Mouse (Mus musculus): ENCODE measurements around the gene Msl3l2. TPM values are rescaled to one million over a fixed set of nuclear protein-coding genes. Genes with fewer than 3 reads are reported as not detected.

Gene Msl3l2
- 1 to 10 TPM; 2.8 to 3.8 TPM for total RNA-seq (2021)
- long read RNA-seq, experiment 1, partial matches to known transcripts: 0 of 4 reads
- long read RNA-seq, experiment 1, other reads (novel, unspliced or antisense): 2 of 4 reads
- long read RNA-seq, experiment 2, partial matches to known transcripts: 0 of 5 reads
- long read RNA-seq, experiment 2, other reads (novel, unspliced or antisense): 3 of 5 reads

GRCm38 (mm10) chr10:56106333-56106995, at the start of gene Msl3l2:
Gene Msl3l2 (plus strand): TSS chr10:56106917.
- DNase-seq: peak; percentile 84

DNA sequence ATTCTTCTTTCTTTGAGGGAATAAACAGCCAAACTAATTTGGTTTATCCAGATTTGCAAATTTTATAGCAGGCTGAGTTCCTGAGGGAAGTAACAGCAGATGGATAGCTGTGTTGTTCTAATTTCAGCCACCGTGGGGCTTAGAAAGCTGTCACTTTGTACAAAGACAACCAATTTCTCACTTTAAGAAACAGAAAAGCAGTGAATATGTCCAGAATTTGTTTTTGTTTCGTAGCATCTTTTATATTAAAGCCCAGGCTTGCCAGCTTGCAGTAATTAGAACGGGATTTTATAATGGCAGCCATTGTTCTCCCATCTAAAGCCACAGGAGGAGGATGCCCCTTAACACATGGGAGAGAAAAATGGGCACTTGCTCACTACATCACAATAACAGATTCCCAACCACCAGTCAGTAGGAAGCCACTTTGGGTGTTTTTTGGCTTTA, 47.7 kb upstream of the Msl3l2 start:
- no peak for DNase-seq

DNA sequence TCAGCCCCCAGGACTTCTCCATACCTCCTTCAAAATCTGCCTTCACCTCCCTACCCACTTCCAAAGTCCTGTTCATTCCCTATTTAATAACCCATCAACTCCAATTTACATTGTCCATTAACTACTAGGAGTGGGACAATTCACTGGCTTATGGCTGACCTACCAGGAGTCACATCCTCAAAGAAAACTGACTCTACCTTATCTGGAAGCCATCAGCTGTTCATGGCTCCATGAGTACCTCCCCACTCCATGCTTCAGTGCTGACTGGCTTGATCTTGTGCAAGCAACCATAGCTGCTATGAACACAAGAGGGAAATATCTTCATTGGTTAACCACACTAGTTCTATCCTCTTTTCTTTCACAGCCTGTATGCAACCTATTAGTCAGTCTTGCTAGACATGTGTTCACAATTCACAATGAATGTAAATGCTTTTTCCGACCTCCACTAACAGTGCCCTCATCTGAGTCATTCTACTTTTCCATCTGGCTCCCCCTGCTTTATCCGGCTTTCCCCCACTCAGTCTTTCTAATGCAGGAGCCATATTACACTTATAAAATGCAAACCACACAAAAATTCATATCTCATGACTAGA, 45.4 kb upstream of the Msl3l2 start:
- no peak for DNase-seq

DNA sequence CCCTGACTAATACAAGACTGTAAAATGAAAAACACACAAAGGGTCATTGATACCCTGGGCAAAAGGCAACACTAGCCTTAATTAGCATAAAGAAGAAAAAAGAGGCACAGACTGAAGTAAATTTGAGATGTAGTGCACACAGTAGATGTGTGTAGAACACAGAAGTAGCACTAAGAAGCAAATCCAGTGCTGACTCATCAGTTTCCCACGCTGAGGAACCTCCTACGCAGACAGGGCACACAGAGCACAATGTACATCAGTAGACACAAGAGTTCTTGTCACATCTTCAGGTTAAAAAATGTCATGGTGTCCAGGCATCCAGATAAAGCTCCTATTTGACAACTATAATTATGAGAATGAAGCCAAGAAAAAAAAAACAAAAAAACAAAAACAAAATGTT, 44.0 kb upstream of the Msl3l2 start:
- DNase-seq: no peak

DNA sequence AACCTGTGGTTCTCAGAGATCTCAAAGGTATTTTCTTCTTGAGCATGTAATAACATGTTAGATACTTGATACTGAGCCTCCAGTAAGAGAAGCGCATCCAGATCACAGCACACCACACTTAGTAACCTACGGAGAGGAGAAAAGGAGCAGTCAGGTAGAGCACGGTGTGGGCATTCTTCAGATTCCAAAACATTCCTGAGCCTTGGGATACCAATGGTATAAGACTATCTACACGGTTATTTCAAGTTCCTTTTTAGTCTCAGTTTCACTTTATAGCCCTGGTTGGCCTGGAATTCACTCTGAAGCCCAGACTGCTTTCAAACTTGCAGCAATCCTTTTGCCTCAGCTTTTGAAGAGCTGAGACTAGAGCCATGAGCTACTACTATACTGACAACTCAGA, 17.0 kb upstream of the Msl3l2 start:
- no peak for DNase-seq

- DNase-seq: no peak
These were observed 12.1 kb upstream of the Msl3l2 start for GRCm38 (mm10) chr10:56094586-56094985.

DNA sequence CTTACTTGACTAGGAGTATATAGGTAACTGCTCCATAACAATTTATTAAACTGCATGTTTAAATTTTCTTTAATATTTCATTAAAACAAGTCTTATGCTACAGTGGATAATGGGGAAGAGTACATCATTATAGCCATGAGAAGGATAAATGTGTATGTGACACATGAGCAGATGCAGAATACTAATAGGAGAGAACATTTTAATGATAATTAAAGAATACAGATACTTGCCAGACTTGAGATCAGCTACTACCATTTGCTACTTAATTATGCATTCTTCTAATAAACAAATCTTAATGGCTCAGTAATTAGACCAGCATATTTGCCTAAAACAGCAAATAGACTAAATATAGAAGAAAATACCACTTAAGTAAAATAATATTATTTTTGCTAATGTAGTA, 10.0 kb upstream of the Msl3l2 start:
- DNase-seq: no peak

DNA sequence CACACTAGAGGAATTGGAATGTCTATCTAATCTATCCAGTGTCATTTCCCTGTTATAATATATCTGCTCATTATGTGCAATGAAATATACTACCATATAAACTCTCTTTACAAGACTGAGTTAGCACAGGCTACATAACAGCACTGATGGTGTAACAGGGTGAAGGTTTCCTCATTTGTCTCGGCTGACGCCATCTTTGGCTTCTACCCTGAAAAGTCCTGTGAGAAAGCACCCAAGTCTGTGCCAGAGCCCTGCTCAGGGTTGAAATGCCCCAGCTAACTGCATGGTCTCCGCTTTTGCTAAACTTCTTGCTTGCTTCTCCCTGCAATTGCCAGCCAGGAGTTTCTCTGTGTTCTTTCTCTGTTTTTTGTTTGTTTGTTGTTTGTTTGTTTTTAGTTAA, 7.6 kb upstream of the Msl3l2 start:
- no peak for DNase-seq

DNA sequence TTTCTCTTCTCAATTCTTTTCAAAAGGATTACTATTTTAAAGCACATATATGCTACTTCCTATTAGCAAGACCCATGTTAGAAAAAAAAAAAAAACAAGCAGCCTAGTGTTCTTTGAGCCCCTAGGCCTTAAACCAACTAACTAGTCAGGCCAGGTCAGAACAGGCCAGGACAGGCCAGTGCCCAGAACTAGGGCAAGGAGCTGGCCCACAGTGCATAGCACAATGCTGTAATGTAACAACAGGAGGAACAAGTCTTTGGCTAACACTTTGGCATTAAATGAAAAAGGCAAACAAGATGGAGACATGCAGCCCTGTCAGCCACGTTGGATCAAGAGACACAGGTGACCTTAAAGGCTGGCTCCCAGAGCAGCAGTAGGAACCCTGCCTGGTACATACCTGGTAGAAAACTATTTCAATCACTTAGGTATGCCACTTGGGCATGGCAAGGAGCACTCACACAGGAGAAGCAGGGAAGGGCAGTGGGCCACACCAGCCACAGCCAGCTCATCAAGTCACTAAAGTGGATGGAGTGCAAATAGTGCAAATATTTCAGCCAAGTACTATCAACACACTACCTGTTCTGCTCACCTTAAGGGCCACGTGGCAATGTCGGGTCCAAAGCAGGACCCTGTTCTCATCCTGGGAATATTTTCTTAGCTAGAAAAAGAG, 6.9 kb upstream of the Msl3l2 start:
- no peak for DNase-seq

DNA sequence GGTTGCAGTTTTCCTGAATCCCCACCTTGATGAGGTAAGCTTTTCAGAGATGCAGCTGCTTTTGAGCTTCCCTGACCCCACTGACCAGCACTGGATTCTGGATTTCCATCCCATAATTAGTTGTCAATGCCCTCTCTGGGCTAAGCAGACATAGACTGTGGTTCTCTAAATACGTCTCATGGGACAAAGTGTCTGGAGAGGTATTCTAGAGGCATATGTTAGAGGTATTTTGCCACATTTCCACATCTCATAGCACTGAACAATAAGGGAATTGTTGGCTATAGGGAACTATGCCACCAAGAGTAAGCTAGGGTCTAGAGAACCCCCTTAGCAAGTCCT, 248 bp downstream of the Msl3l2 start:
- no peak for DNase-seq

- DNase-seq: peak; percentile 64
These were observed 8.4 kb downstream of the Msl3l2 start for GRCm38 (mm10) chr10:56114951-56115635.

- peak; percentile 20 for DNase-seq
These were observed 9.0 kb downstream of the Msl3l2 start for GRCm38 (mm10) chr10:56115636-56116180.

DNA sequence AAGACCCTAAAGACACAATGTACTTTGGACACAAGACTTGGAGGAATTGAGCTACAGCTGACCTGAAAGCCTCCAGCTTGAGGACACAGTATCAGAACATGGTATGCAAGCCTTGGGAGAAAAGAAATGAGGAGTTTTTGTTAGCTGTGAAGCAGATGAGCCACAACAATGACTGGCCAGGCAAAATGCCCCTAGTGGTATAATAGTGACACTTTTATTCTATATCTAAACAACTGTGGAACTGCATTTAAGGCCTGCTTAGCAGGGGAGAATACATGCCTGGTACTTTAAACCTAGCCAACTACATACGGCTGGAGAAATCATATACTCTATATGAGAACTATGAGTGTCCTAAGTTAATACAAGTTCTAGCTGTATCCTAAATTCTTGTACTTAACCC, 20.3 kb downstream of the Msl3l2 start:
- DNase-seq: no peak

DNA sequence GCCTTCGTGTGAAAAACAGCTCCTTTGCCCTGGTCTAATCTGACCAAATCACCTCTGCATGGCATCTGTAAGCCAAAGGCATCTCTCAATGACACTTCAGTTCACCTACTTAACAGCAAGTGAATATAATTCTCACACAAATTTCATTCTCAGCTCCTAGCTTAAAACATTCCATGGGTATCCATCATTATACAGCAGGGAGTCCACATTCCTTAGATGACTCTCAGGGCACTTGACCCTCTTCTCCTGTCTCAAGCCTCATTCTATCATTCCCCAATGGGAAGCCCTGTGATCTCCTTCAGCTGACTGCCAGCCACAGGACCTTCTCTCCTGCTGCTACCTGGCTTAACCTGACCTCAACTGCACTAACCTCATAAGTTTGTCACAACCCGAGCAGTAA, 22.9 kb downstream of the Msl3l2 start:
- DNase-seq: no peak

- DNase-seq: no peak
These were observed 30.5 kb downstream of the Msl3l2 start for GRCm38 (mm10) chr10:56137191-56137590.

DNA sequence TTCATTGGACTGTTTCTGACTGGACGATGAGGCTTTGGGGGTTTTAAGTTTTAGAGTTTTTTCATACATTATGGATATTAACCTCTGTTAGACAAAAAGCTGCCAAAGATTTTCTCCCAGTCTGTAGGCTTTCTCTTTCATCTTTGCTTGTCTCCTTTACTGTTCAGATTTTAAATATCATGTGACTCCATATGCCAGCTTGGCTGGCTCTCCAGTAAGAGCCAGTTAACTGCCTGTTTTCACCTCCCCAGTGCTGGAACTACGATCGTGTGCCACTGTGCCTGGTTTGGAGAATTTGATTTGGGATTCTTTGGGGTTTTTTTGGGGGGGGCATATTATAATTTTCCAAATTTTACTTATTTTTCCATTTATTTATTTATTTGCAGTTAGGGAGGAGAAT, 42.2 kb downstream of the Msl3l2 start:
- no peak for DNase-seq

GRCm38 (mm10) chr10:56156956-56157355, 50.2 kb downstream of the Msl3l2 start:
- DNase-seq: no peak

DNA sequence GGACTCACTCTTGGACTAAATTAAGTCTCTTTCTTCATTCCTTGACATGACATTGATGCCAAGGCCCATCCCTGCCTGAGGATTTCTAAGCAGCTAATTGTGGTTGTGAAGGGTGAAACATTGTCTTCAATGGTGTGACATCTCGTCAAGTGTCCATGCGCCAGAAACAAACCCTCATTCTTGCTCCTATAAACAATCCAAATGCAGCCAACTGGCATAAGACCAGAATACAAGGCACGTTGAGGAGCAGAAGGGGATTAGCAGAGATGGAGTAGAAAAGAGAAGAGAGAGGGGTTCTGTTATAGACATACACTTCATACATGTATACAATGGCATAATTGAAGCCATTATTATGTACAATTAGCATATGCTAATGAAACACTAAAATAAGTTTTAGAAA, 51.5 kb downstream of the Msl3l2 start:
- no peak for DNase-seq

DNA sequence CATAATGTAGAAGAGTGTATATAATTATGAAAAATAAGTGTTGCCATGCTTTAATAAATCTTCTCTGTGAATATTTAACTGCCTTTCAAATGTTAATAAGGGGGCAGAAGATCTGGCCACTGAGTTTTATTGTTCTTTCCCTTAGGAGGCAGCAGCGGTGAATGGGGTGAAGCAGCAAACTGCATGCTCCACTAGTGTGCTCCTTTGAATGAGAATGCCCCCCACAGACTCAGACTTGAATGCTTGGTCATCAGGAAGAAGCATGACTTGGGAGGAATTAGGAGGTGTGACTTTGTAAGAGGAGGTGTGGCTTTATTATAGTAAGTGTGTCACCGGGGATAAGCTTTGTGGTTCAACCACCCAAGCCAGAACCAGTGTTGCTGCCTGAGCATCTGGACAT, 52.0 kb downstream of the Msl3l2 start:
- DNase-seq: no peak

DNA sequence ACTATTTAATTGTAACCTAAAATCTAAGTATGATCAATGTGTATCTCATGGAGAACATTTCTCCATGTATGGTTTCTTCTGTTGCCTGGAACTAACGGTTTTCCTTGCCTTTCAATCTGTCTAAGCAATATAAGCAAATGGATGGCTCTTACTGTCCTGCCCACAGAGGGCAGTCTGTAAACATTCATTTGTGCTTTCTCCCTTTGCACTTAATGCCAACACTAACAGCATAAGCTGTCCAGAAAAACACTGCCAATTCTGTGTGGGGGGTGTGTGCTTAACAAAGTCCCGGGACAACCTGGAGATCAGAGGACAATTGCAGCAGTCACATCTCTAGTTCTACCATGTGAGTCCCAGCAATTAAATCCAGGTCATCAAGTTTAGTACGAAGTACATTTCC, 57.7 kb downstream of the Msl3l2 start:
- no peak for DNase-seq

- no peak for DNase-seq
These were observed 59.0 kb downstream of the Msl3l2 start for GRCm38 (mm10) chr10:56165758-56166157.

Measured in gastrocnemius, postnatal 10 days (tissue).